Mouse (Mus musculus) midbrain, postnatal 0 days (tissue): ENCODE results near the gene Aacs. TPM values are rescaled to one million over a fixed set of nuclear protein-coding genes. Genes with fewer than 3 reads are reported as not detected.

Experiments used
- ATAC-seq: fragments of 200-750 bp; cut with Nextera tagmentation; 2 replicates; pipeline ENCODE4 v1.8.0; 2017; ENCODE audit warnings: moderate number of reproducible peaks, mild to moderate bottlenecking, moderate TSS enrichment, moderate library complexity; ENCODE audit not compliant: low FRiP score
- DNase-seq: peaks from one replicate; pipeline ENCODE4 v3.0.0-alpha.2; 2015; ENCODE audit warnings: low spot score
- H3K27ac ChIP-seq: fragments of 300-500 bp; sonication (generic); 2 replicates; pipeline ENCODE4 v1.5.1; 2014; ENCODE audit warnings: low read depth, mild to moderate bottlenecking, low read length, mixed read lengths
- H3K27me3 ChIP-seq: fragments of 300-500 bp; sonication (generic); 2 replicates; pipeline ENCODE4 v1.6.1; 2014; ENCODE audit warnings: low read length, control low read depth, mixed read lengths; ENCODE audit not compliant: insufficient read depth
- H3K36me3 ChIP-seq: fragments of 300-500 bp; sonication (generic); 2 replicates; pipeline ENCODE4 v1.6.1; 2014; ENCODE audit warnings: low read length, control low read depth, mixed read lengths; ENCODE audit not compliant: insufficient read depth
- H3K4me1 ChIP-seq: fragments of 300-500 bp; sonication (generic); 2 replicates; pipeline ENCODE4 v1.6.1; 2014; ENCODE audit warnings: mild to moderate bottlenecking, control low read depth, antibody characterized with exemption, low read length, mixed read lengths; ENCODE audit not compliant: insufficient read depth
- H3K4me2 ChIP-seq: fragments of 300-500 bp; sonication (generic); 2 replicates; pipeline ENCODE4 v1.6.1; 2014; ENCODE audit warnings: low read depth, mild to moderate bottlenecking, low read length, mixed read lengths; ENCODE audit not compliant: poor library complexity, severe bottlenecking
- H3K4me3 ChIP-seq: fragments of 300-500 bp; sonication (generic); 2 replicates; pipeline ENCODE4 v1.5.1; 2014; ENCODE audit warnings: low read depth, mild to moderate bottlenecking, low read length, moderate library complexity
- H3K9ac ChIP-seq: fragments of 300-500 bp; sonication (generic); replicated peaks from 2 replicates; pipeline ENCODE4 v1.6.1; 2014; ENCODE audit warnings: mild to moderate bottlenecking, low read length, moderate library complexity, mixed read lengths; ENCODE audit not compliant: poor library complexity, severe bottlenecking
- H3K9me3 ChIP-seq: fragments of 300-500 bp; sonication (generic); 2 replicates; pipeline ENCODE4 v1.6.1; 2016; ENCODE audit warnings: low read length, control low read depth
- CTCF ChIP-seq: IDR thresholded peaks from 2 replicates; pipeline ENCODE4 v1.5.1; 2016; ENCODE audit warnings: antibody characterized with exemption, mild to moderate bottlenecking
- WGBS: fragments of 180-500 bp; shearing (Covaris S2); extraction: QIAGEN DNeasy Blood & Tissue Kit; methylation state at CpG from one replicate; pipeline ENCODE4 v1.1.7; 2014; 5-methylcytosine and 5-hydroxymethylcytosine counted together
- polyA plus RNA-seq: library from polyadenylated mRNA; unstranded; fragments of >200 nt; fragmentation: Nextera tagmentation; extraction: Ambion mirVana; gene quantifications from 2 replicates; pipeline ENCODE4 v1.2.1, GENCODE M21; 2015
- total RNA-seq: library from RNA; depleted of rRNA; stranded (reverse); fragments of >200 nt; gene quantifications from 2 replicates; pipeline ENCODE4 v1.2.3, GENCODE M21; 2014

The Aacs gene
- total and polyA plus RNA-seq, 2 experiments from 2014 or later: 84.8 to 112 TPM

DNA sequence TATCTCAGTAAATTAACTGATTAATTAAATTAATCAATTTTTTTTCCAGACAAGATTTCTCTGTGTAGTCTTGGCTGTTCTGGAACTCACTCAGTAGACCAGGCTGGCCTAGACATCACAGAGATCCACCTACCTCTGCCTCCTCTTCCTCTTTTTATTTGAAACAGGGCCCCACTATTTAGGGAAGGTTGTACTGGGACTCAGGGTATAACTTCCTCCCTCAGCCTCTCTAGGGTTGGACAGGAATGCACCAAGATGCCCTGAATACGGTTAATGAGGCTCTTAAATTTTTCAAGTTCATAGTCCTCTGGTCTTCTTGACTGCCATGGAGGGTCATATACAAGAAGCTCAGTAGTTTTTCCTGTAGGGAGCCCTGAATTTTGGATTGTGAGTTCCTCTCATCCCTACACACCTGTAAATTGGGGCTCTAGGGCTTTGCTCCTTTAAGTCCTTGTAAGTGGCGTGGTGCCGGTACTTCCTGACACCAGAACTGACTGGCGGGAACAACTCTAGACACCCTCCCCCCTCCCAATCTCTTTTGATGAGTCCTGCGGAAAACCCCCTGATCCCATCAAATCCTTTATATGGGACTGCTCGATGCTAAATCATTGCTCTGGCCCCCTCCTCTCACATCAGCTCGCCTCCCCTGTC, 34.9 kb upstream of the Aacs start:
- Histone ChIP-seq H3K4me2 (peak overlapping the region; percentile 87), H3K36me3 (no peaks in the 10 kb centered on the region), H3K4me3 (peak overlapping the region; percentile 89), H3K27me3 (no peaks in the 10 kb centered on the region), H3K9me3 (no peaks in the 10 kb centered on the region), H3K9ac (peak overlapping the region; percentile 86), H3K27ac (peak overlapping the region; percentile 79), H3K4me1 (peaks cover 8% of the 10 kb centered on the region)
- WGBS: 6% methylated on average over 7 of the region's 7 CpGs
- TF ChIP-seq CTCF: no peak
- DNase-seq: peak; percentile 10
- 0 out of 2 replicates have a peak, but pooled peaks have one; percentile 28 for ATAC-seq

DNA sequence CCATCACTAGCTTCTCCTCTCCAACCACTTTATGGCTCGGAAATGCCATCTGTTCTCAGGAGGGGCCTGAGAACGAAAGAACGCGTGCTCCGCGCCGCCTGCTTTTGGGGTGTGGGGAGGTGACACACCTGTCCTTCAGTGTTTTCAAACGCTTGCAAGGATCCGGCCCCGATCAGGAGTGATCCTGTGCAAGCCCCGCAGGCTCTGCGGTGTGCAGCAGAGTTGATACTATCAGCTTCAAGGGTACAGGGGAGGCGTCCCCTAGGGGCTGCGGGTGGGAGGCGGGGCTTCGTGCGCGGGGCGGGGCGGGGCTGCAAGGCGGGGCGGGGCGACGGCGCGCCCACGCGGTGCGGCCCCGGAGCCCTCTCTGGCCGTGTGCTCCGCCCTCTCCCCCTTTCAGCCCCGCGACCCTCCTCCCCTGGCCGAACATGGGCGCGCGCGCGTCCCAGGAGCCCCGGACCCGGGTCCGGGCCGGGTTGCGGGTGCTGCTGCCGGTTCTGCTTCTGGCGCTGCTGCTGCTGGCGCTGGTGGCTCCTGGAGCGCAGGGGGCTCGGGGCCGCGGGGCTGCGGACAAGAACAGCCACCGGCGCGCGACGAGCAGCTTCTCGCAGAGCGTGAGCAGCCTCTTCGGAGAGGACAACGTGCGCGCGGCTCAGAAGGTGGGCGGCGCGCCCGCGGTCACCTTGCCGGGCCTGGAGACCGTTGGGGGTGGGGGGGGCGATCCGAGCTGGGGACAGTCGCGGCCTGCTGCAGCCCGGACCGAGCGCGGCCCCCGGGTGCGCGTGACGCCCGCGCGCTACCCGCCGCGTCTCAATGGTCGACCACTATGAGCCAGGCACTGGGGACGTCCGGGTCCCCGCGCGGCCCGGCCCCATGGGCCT, 34.1 kb upstream of the Aacs start, which contains the start of gene Bri3bp:
TSS of gene Bri3bp (plus strand) at position 335 of the 881 bp plus-strand sequence.
- no peaks in the 10 kb centered on the region for H3K36me3 ChIP-seq
- H3K4me1 ChIP-seq: peaks cover 8% of the 10 kb centered on the region
- H3K9me3 ChIP-seq: no peaks in the 10 kb centered on the region
- H3K27ac ChIP-seq: peak within 1 kb of the TSS; percentile 79
- ATAC-seq: peak; percentile 80
- WGBS: under 1% methylated on average over 76 of the region's 97 CpGs
- peak within 1 kb of the TSS; percentile 87 for H3K4me2 ChIP-seq
- no peaks in the 10 kb centered on the region for H3K27me3 ChIP-seq
- peak within 1 kb of the TSS; percentile 86 for H3K9ac ChIP-seq
- DNase-seq: peak; percentile 64
- H3K4me3 ChIP-seq: peak within 1 kb of the TSS; percentile 89
- peak; percentile 16; the same call in 1 of the 2 replicates for TF ChIP-seq CTCF

DNA sequence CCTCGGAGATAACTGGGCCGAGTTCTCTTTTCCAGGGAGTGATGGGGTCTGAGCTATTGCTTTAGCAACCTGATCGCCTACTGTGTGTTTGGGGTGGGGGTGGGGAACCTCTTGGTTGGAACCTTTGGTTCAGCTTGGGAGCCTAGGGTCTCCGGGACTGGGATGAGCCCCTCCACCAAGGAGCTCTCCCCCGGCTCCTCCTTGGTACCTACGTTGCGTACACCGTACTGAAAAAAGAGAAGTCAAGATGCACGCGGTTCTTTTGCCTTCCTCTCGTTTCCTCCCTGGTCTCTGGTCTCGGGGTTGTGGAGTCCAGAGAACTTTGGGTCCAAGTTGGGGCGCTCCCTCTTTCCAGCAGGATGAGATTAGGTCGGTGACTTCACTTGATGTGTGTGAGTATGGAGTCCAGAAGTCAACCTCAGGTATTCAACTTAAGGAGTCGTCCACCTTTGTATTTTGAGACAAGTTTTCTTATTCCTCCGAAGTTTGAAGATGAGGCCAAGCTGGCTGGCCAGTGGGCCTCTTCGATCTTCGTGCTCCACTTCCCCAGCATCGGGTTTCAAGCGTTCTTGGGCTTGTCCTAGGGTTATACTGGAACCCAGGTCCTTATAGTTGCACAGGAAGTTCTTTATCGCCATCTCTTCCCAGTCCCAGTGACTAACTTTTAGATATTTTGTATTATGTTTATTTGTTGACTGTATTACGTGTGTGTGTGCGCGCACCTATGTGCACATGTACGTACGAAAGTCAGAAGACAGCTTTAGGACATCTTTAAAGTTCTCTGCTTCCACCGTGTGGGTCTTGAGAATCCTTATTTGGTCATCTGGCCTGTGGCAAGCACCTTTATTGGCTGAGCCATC, 33.2 kb upstream of the Aacs start:
- no peak for ATAC-seq
- H3K9me3 ChIP-seq: no peaks in the 10 kb centered on the region
- peak overlapping the region; percentile 79; the same call in 1 of the 2 replicates for H3K27ac ChIP-seq
- H3K27me3 ChIP-seq: no peaks in the 10 kb centered on the region
- DNase-seq: no peak
- 24% methylated on average over 27 of the region's 27 CpGs for WGBS
- no peaks in the 10 kb centered on the region for H3K36me3 ChIP-seq
- H3K4me3 ChIP-seq: peak overlapping the region; percentile 89
- H3K4me1 ChIP-seq: peaks cover 8% of the 10 kb centered on the region
- peak overlapping the region; percentile 87 for H3K4me2 ChIP-seq
- no peak for TF ChIP-seq CTCF
- H3K9ac ChIP-seq: peak overlapping the region; percentile 86

DNA sequence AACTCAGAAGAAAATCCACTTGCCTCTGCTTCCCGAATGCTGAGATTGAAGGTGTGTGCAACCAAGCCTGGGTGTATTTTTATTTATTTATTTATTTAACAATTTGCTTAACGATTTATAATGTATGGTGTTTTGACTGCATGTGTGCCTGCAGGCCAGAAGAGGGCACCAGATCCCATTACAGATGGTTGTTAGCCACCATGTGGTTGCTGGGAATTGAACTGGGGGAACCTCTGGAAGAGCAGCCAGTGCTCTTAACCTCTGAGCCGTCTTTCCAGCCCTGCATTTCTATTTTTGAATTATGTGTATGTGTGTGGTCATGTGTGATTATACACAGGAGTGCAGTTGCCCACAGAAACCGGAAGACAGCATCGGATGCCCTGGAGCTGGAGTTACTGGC, 32.3 kb upstream of the Aacs start:
- 89% methylated on average over 5 of the region's 5 CpGs for WGBS
- Histone ChIP-seq H3K4me3 (no peak overlapping the region), H3K9me3 (no peaks in the 10 kb centered on the region), H3K27me3 (no peaks in the 10 kb centered on the region), H3K27ac (no peak overlapping the region), H3K4me1 (peaks cover 8% of the 10 kb centered on the region), H3K9ac (no peak overlapping the region), H3K4me2 (no peak overlapping the region), H3K36me3 (no peaks in the 10 kb centered on the region)
- TF ChIP-seq CTCF: peak; percentile 58
- no peak for DNase-seq
- no peak for ATAC-seq

DNA sequence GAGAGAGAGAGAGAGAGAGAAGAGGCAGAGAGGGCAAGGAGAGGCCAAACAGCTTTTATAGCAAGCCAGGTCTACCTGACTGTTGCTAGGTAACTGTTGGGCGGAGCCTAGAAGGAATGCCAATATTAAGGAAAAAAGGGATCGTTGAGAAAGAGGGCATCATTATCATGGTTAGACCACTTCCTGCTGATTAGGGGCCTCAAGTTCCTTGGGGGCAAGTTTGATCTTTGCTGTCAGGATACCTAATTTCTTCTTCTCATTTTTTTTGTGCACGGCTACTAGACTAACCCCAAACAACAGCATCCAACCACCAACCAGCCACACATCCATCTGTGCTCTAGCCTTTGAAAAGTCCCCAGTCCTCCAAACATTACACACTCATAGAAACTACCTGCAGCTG, 31.7 kb upstream of the Aacs start:
- H3K4me1 ChIP-seq: peaks cover 8% of the 10 kb centered on the region
- no peak overlapping the region for H3K27ac ChIP-seq
- no peaks in the 10 kb centered on the region for H3K27me3 ChIP-seq
- H3K4me2 ChIP-seq: no peak overlapping the region
- TF ChIP-seq CTCF: no peak
- no peak overlapping the region for H3K9ac ChIP-seq
- H3K36me3 ChIP-seq: no peaks in the 10 kb centered on the region
- DNase-seq (no peak), ATAC-seq (no peak)
- H3K4me3 ChIP-seq: no peak overlapping the region
- H3K9me3 ChIP-seq: no peaks in the 10 kb centered on the region
- WGBS: 91% methylated on average over 3 of the region's 3 CpGs
